16 mouse cellular contexts compared by ENCODE assay signal in the genomic region with DNA sequence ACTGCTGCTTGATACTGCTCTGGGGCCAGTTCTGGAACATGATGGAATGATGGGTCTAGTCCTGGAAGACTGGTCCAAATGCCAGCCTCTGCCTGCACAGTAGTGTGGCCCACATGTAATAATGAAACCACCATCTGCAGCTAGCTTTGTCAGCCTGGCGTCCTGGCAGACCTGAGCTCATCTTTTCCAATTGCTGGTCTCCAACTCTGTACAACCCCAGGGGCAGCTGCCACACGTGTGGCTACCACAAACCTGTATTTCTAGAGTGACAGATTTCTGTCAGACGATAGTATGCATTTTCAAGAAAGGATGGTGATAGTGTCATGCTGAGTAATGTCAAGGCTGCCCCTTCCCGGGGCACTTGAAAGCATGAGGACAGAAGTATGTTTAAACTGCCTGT.
"Had no signal": no experiment of that assay in that cellular context is flagged by ENCODE, and none has a peak within 500 bp of the region (broad histone marks: within the 10 kb centered on the region; RNA-seq: fewer than 3 reads in every experiment).

No protein-coding gene starts in this region.

- H3K27ac ChIP-seq: neural tube, embryonic 13.5 days; neural tube, embryonic 15.5 days; stomach, embryonic 15.5 days; stomach, postnatal 0 days had no signal

- H3K9ac ChIP-seq: neural tube, embryonic 13.5 days; neural tube, embryonic 15.5 days; stomach, embryonic 15.5 days had no signal

- H3K4me3 ChIP-seq: neural tube, embryonic 13.5 days; neural tube, embryonic 15.5 days; stomach, embryonic 15.5 days had no signal

- H3K4me2 ChIP-seq: neural tube, embryonic 13.5 days; neural tube, embryonic 15.5 days; stomach, embryonic 15.5 days had no signal

- H3K4me1 ChIP-seq: stomach, embryonic 15.5 days had no signal

- H3K9me3 ChIP-seq: neural tube, embryonic 13.5 days; neural tube, embryonic 15.5 days; stomach, embryonic 15.5 days had no signal

- H3K27me3 ChIP-seq: neural tube, embryonic 13.5 days; neural tube, embryonic 15.5 days; stomach, embryonic 15.5 days had no signal

- DNase-seq: retina, postnatal 1 day; right cerebral cortex, adult 18-20 months; right cerebral cortex, postnatal 14 days; right cerebral cortex, postnatal 25 days; right cerebral cortex, postnatal 4 days; spleen, adult 18-20 months; thymus, adult 18-20 months; thymus, adult 2 months; thymus, postnatal 14 days; thymus, postnatal 25 days; thymus, postnatal 36 days; thymus, postnatal 4 days had no signal

- H3K36me3 ChIP-seq: stomach, embryonic 15.5 days had no signal
